Mouse (Mus musculus) limb, embryonic 14.5 days (tissue): ENCODE measurements around the gene Vmn1r54. TPM values are rescaled to one million over a fixed set of nuclear protein-coding genes. Genes with fewer than 3 reads are reported as not detected.

Source experiments
- ATAC-seq: fragments of 200-750 bp; cut with Nextera tagmentation; 2 replicates; pipeline ENCODE4 v1.8.0; 2017; ENCODE audit warnings: low read depth, moderate number of reproducible peaks, moderate TSS enrichment; ENCODE audit not compliant: low FRiP score
- DNase-seq: peaks from one replicate; pipeline ENCODE4 v3.0.0-alpha.2; 2015; ENCODE audit warnings: low spot score
- H3K27ac ChIP-seq: fragments of 300-500 bp; sonication (generic); replicated peaks from 2 replicates; pipeline ENCODE4 v1.5.1; 2014; ENCODE audit warnings: low read depth, mild to moderate bottlenecking, low read length, moderate library complexity, mixed read lengths
- H3K27me3 ChIP-seq: fragments of 300-500 bp; sonication (generic); 2 replicates; pipeline ENCODE4 v1.6.1; 2014; ENCODE audit warnings: low read length, mixed read lengths; ENCODE audit not compliant: control insufficient read depth, insufficient read depth
- H3K36me3 ChIP-seq: fragments of 300-500 bp; sonication (generic); 2 replicates; pipeline ENCODE4 v1.6.1; 2014; ENCODE audit warnings: mild to moderate bottlenecking, low read length, moderate library complexity, mixed read lengths; ENCODE audit not compliant: control insufficient read depth, insufficient read depth
- H3K4me1 ChIP-seq: fragments of 300-500 bp; sonication (generic); 2 replicates; pipeline ENCODE4 v1.6.1; 2014; ENCODE audit warnings: antibody characterized with exemption, low read length, mixed read lengths; ENCODE audit not compliant: control insufficient read depth, insufficient read depth
- H3K4me2 ChIP-seq: fragments of 300-500 bp; sonication (generic); replicated peaks from 2 replicates; pipeline ENCODE4 v1.6.1; 2014; ENCODE audit warnings: low read depth, mild to moderate bottlenecking, low read length, moderate library complexity; ENCODE audit not compliant: severe bottlenecking
- H3K4me3 ChIP-seq: fragments of 300-500 bp; sonication (generic); replicated peaks from 2 replicates; pipeline ENCODE4 v1.5.1; 2014; ENCODE audit warnings: low read length
- H3K9ac ChIP-seq: fragments of 300-500 bp; sonication (generic); 2 replicates; pipeline ENCODE4 v1.6.1; 2014; ENCODE audit warnings: mild to moderate bottlenecking, low read depth, low read length, moderate library complexity; ENCODE audit not compliant: severe bottlenecking
- H3K9me3 ChIP-seq: fragments of 300-500 bp; sonication (generic); 2 replicates; pipeline ENCODE4 v1.6.1; 2016; ENCODE audit warnings: low read length; ENCODE audit not compliant: control insufficient read depth
- POLR2A ChIP-seq: fragments of 200-500 bp; IDR thresholded peaks from 2 replicates; pipeline ENCODE4 v1.8.0; 2012; ENCODE audit warnings: inconsistent platforms, mild to moderate bottlenecking, moderate library complexity, borderline replicate concordance; ENCODE audit not compliant: insufficient read depth, insufficient read length; ENCODE audit errors: extremely low read depth
- WGBS: fragments of 180-500 bp; shearing (Covaris S2); extraction: QIAGEN DNeasy Blood & Tissue Kit; methylation state at CpG from one replicate; pipeline ENCODE4 v1.1.7; 2014; 5-methylcytosine and 5-hydroxymethylcytosine counted together
- polyA plus RNA-seq, 2 experiments: library from polyadenylated mRNA; depleted of rRNA in 1 of 2; stranded (reverse) in 1 of 2; unstranded in 1 of 2; fragments of >200 nt; fragmentation: Nextera tagmentation in 1 of 2; extraction: Ambion mirVana in 1 of 2; gene quantifications; 2 replicates each; pipeline versions ENCODE4 v1.2.1 to v1.2.3; 2012 to 2014

Gene Vmn1r54
- polyA plus RNA-seq, 2 experiments: not detected

GRCm38 (mm10) chr6:90317510-90318258, 71.6 kb downstream of the Vmn1r54 start:
- WGBS: 61% methylated on average over 2 of the region's 2 CpGs
- no peak for DNase-seq
- Histone ChIP-seq H3K9ac (no peak overlapping the region), H3K4me3 (no peak overlapping the region), H3K27me3 (no peaks in the 10 kb centered on the region), H3K27ac (no peak overlapping the region), H3K9me3 (no peaks in the 10 kb centered on the region), H3K4me1 (no peaks in the 10 kb centered on the region), H3K36me3 (no peaks in the 10 kb centered on the region), H3K4me2 (no peak overlapping the region)
- TF ChIP-seq POLR2A: no peak
- ATAC-seq: no peak

GRCm38 (mm10) chr6:90319019-90319418, 72.9 kb downstream of the Vmn1r54 start:
- Histone ChIP-seq H3K27me3 (no peaks in the 10 kb centered on the region), H3K9me3 (no peaks in the 10 kb centered on the region), H3K9ac (no peak overlapping the region), H3K4me1 (no peaks in the 10 kb centered on the region), H3K27ac (no peak overlapping the region), H3K36me3 (no peaks in the 10 kb centered on the region), H3K4me3 (no peak overlapping the region), H3K4me2 (no peak overlapping the region)
- TF ChIP-seq POLR2A: no peak
- WGBS: 94% methylated on average over 2 of the region's 2 CpGs
- DNase-seq (no peak), ATAC-seq (no peak)

- no peak overlapping the region for H3K4me2 ChIP-seq
- no peak overlapping the region for H3K4me3 ChIP-seq
- DNase-seq (no peak), ATAC-seq (no peak)
- H3K27ac ChIP-seq: no peak overlapping the region
- no peaks in the 10 kb centered on the region for H3K27me3 ChIP-seq
- H3K4me1 ChIP-seq: no peaks in the 10 kb centered on the region
- H3K9me3 ChIP-seq: no peaks in the 10 kb centered on the region
- 73% methylated on average over 7 of the region's 7 CpGs for WGBS
- no peaks in the 10 kb centered on the region for H3K36me3 ChIP-seq
- TF ChIP-seq POLR2A: no peak
- H3K9ac ChIP-seq: no peak overlapping the region
Measured at GRCm38 (mm10) chr6:90319475-90320191, 73.5 kb downstream of the Vmn1r54 start.

GRCm38 (mm10) chr6:90320429-90320828, 74.3 kb downstream of the Vmn1r54 start:
- Histone ChIP-seq H3K4me3 (no peak overlapping the region), H3K9me3 (no peaks in the 10 kb centered on the region), H3K4me2 (no peak overlapping the region), H3K27ac (no peak overlapping the region), H3K36me3 (no peaks in the 10 kb centered on the region), H3K27me3 (no peaks in the 10 kb centered on the region), H3K9ac (no peak overlapping the region), H3K4me1 (no peaks in the 10 kb centered on the region)
- TF ChIP-seq POLR2A: no peak
- 84% methylated on average over 5 of the region's 5 CpGs for WGBS
- ATAC-seq: no peak
- DNase-seq: no peak

Other genes with a start within 250 kb of the Vmn1r54 start
- gene Vmn1r47, start 230.2 kb upstream of the Vmn1r54 start, polyA plus RNA-seq (2012; rRNA removed): not detected in 2 replicates
- gene Vmn1r47, start 230.2 kb upstream of the Vmn1r54 start, polyA plus RNA-seq (2014; fragmentation: Nextera tagmentation; extraction: Ambion mirVana): not detected in 2 replicates
- not detected in 2 replicates for gene Vmn1r48, start 209.5 kb upstream of the Vmn1r54 start, polyA plus RNA-seq (2012; rRNA removed)
- gene Vmn1r48, start 209.5 kb upstream of the Vmn1r54 start, polyA plus RNA-seq (2014; fragmentation: Nextera tagmentation; extraction: Ambion mirVana): not detected in 2 replicates
- not detected in 2 replicates for gene Vmn1r49, start 167.8 kb upstream of the Vmn1r54 start, polyA plus RNA-seq (2012; rRNA removed)
- not detected in 2 replicates for gene Vmn1r49, start 167.8 kb upstream of the Vmn1r54 start, polyA plus RNA-seq (2014; fragmentation: Nextera tagmentation; extraction: Ambion mirVana)
- not detected in 2 replicates for gene Vmn1r50, start 144.9 kb upstream of the Vmn1r54 start, polyA plus RNA-seq (2012; rRNA removed)
- gene Vmn1r50, start 144.9 kb upstream of the Vmn1r54 start, polyA plus RNA-seq (2014; fragmentation: Nextera tagmentation; extraction: Ambion mirVana): not detected in 2 replicates
- gene Vmn1r51, start 123.7 kb upstream of the Vmn1r54 start, polyA plus RNA-seq (2012; rRNA removed): not detected in 2 replicates
- not detected in 2 replicates for gene Vmn1r51, start 123.7 kb upstream of the Vmn1r54 start, polyA plus RNA-seq (2014; fragmentation: Nextera tagmentation; extraction: Ambion mirVana)
- gene Vmn1r52, start 71.5 kb upstream of the Vmn1r54 start, polyA plus RNA-seq (2012; rRNA removed): not detected in 2 replicates
- not detected in 2 replicates for gene Vmn1r52, start 71.5 kb upstream of the Vmn1r54 start, polyA plus RNA-seq (2014; fragmentation: Nextera tagmentation; extraction: Ambion mirVana)
- not detected in 2 replicates for gene V1ra8, start 43.5 kb upstream of the Vmn1r54 start, polyA plus RNA-seq (2012; rRNA removed)
- gene V1ra8, start 43.5 kb upstream of the Vmn1r54 start, polyA plus RNA-seq (2014; fragmentation: Nextera tagmentation; extraction: Ambion mirVana): not detected in 2 replicates
- not detected in 2 replicates for gene Vmn1r53, start 21.9 kb upstream of the Vmn1r54 start, polyA plus RNA-seq (2012; rRNA removed)
- gene Vmn1r53, start 21.9 kb upstream of the Vmn1r54 start, polyA plus RNA-seq (2014; fragmentation: Nextera tagmentation; extraction: Ambion mirVana): not detected in 2 replicates
- not detected in 2 replicates for gene BC048671, start 54.9 kb downstream of the Vmn1r54 start, polyA plus RNA-seq (2012; rRNA removed)
- gene BC048671, start 54.9 kb downstream of the Vmn1r54 start, polyA plus RNA-seq (2014; fragmentation: Nextera tagmentation; extraction: Ambion mirVana): not detected in 2 replicates
- 0.59 and 1.4 TPM in 2 replicates for gene Chst13, start 78.9 kb downstream of the Vmn1r54 start, polyA plus RNA-seq (2012; rRNA removed)
- gene Chst13, start 78.9 kb downstream of the Vmn1r54 start, polyA plus RNA-seq (2014; fragmentation: Nextera tagmentation; extraction: Ambion mirVana): 0.91 and 0.94 TPM in 2 replicates
- 0.04 and 0.06 TPM in 2 replicates for gene Uroc1, start 87.0 kb downstream of the Vmn1r54 start, polyA plus RNA-seq (2012; rRNA removed)
- gene Uroc1, start 87.0 kb downstream of the Vmn1r54 start, polyA plus RNA-seq (2014; fragmentation: Nextera tagmentation; extraction: Ambion mirVana): 0.08 and 0.12 TPM in 2 replicates
- gene Zxdc, start 123.2 kb downstream of the Vmn1r54 start, polyA plus RNA-seq (2012; rRNA removed): 15.1 and 18.0 TPM in 2 replicates
- 12.4 and 13.5 TPM in 2 replicates for gene Zxdc, start 123.2 kb downstream of the Vmn1r54 start, polyA plus RNA-seq (2014; fragmentation: Nextera tagmentation; extraction: Ambion mirVana)
- 0.78 and 1.0 TPM in 2 replicates for gene Cfap100, start 182.5 kb downstream of the Vmn1r54 start, polyA plus RNA-seq (2012; rRNA removed)
- 0.33 and 1.1 TPM in 2 replicates for gene Cfap100, start 182.5 kb downstream of the Vmn1r54 start, polyA plus RNA-seq (2014; fragmentation: Nextera tagmentation; extraction: Ambion mirVana)
- 7.0 TPM in 2 replicates for gene Klf15, start 216.3 kb downstream of the Vmn1r54 start, polyA plus RNA-seq (2012; rRNA removed)
- gene Klf15, start 216.3 kb downstream of the Vmn1r54 start, polyA plus RNA-seq (2014; fragmentation: Nextera tagmentation; extraction: Ambion mirVana): 4.4 and 5.3 TPM in 2 replicates
- 1.3 and 1.5 TPM in 2 replicates for gene Aldh1l1, start 240.1 kb downstream of the Vmn1r54 start, polyA plus RNA-seq (2012; rRNA removed)
- gene Aldh1l1, start 240.1 kb downstream of the Vmn1r54 start, polyA plus RNA-seq (2014; fragmentation: Nextera tagmentation; extraction: Ambion mirVana): 1.4 and 2.1 TPM in 2 replicates